Mouse (Mus musculus): ENCODE data around the gene Nudcd3.

DNA sequence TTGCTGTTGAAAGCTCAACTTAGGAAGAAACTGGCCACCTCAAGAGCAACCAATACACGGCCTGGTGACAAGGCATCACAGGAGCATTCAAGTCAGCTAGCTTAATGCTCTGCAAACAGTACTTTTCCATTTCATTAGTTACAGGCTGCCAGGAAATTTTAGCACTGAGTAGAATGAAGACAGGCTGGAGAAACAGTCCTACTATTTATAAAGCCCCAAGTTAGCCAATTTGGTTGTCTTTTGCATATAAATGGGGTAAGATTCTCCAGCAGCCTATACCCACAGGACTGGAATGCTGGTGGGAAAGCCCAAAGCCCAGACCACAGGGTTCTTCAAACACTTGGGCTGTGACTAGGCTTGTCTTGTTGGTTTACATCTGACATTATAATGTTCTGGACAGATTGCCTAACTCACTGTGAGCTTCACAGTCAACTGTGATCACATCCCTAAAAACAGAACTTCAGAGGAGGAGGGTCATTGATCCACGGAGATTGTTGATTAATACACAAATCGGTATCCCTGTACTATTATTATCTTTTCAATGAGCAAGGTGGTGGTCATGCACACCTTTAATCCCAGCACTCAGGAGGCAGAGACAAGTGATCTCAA is 39.4 kb downstream of the Nudcd3 start:
- TF ChIP-seq CTCF (IDR thresholded peaks at IDR 0.05; ENCODE audit: extremely low read depth, insufficient read length, insufficient replicate concordance, low read depth, low read length) (no peak), POLR2A (IDR thresholded peaks at IDR 0.05; ENCODE audit: low read depth, low read length) (no peak)
